Mouse (Mus musculus) olfactory bulb, adult 2 months (tissue): ENCODE data around the gene Zfp64. TPM values are rescaled to one million over a fixed set of nuclear protein-coding genes. Genes with fewer than 3 reads are reported as not detected.

Experiments used
- H3K27ac ChIP-seq: fragments of 200-500 bp; 2 replicates; pipeline ENCODE4 v1.5.1; 2012; ENCODE audit warnings: low read depth, low read length; ENCODE audit not compliant: insufficient read depth
- H3K4me1 ChIP-seq: fragments of 200-500 bp; 2 replicates; pipeline ENCODE4 v1.6.1; 2012; ENCODE audit warnings: low read length; ENCODE audit not compliant: control insufficient read depth, insufficient read depth
- H3K4me3 ChIP-seq: fragments of 200-500 bp; 2 replicates; pipeline ENCODE4 v1.5.1; 2012; ENCODE audit warnings: mild to moderate bottlenecking, low read depth, low read length, moderate library complexity; ENCODE audit not compliant: insufficient read depth
- CTCF ChIP-seq: fragments of 200-500 bp; IDR thresholded peaks from 2 replicates; pipeline ENCODE4 v1.5.1; 2012; ENCODE audit warnings: low read depth, mild to moderate bottlenecking, low read length, moderate library complexity; ENCODE audit not compliant: insufficient read depth
- POLR2A ChIP-seq: fragments of 200-500 bp; IDR thresholded peaks from 2 replicates; pipeline ENCODE4 v1.6.1; 2012; ENCODE audit warnings: mild to moderate bottlenecking, low read depth, low read length, moderate library complexity; ENCODE audit not compliant: insufficient read depth
- WGBS: fragments of 180-500 bp; shearing (Covaris S2); methylation state at CpG from one replicate; pipeline ENCODE4 v1.1.7; 2018; 5-methylcytosine and 5-hydroxymethylcytosine counted together
- polyA plus RNA-seq: library from polyadenylated mRNA; stranded (reverse); fragments of >200 nt; gene quantifications from 2 replicates; pipeline ENCODE4 v1.2.4, GENCODE M21; 2012; ENCODE audit warnings: low replicate concordance; ENCODE audit not compliant: missing spikeins, insufficient read depth, insufficient read length

The Zfp64 gene
- polyA plus RNA-seq, 1 experiment, result not detected

- no peak overlapping the region for H3K27ac ChIP-seq
- 0 out of 2 replicates have a peak, but pooled peaks cover 4% of the 10 kb centered on the region for H3K4me1 ChIP-seq
- no peak overlapping the region for H3K4me3 ChIP-seq
- TF ChIP-seq POLR2A (no peak), CTCF (no peak)
- 79% methylated on average over 3 of the region's 3 CpGs for WGBS
Measured at GRCm38 (mm10) chr2:168848553-168848952, 106.8 kb downstream of the Zfp64 start.

- WGBS, result 76% methylated on average over 7 of the region's 7 CpGs
- Histone ChIP-seq H3K27ac (no peak overlapping the region), H3K4me1 (no peaks in the 10 kb centered on the region), H3K4me3 (no peak overlapping the region)
- TF ChIP-seq POLR2A, result no peak
- no peak for TF ChIP-seq CTCF
Measured at GRCm38 (mm10) chr2:168846180-168846720, 109.1 kb downstream of the Zfp64 start.

Other genes starting within 250 kb of the Zfp64 start
- not detected in 2 replicates for gene Atp9a, start 213.2 kb downstream of the Zfp64 start, polyA plus RNA-seq
- gene Sall4, start 187.6 kb downstream of the Zfp64 start, polyA plus RNA-seq, result not detected in 2 replicates